Mouse (Mus musculus) MEL (cell line): ENCODE data around the gene 3110082I17Rik. TPM values are rescaled to one million over a fixed set of nuclear protein-coding genes. Genes with fewer than 3 reads are reported as not detected.

Experiments
- DNase-seq: peaks from one replicate; pipeline ENCODE4 v3.0.0; 2011; ENCODE audit warnings: low read depth, low spot score
- H3K27ac ChIP-seq: 2 replicates; pipeline ENCODE4 v1.5.1; 2012; ENCODE audit warnings: low read depth, mild to moderate bottlenecking, control low read depth, low read length, moderate library complexity; ENCODE audit not compliant: control insufficient read depth
- H3K27me3 ChIP-seq, 2 experiments: fragments of 150-350 bp in 1 of 2; sonication (generic) in 1 of 2; 2 replicates each; pipeline ENCODE4 v1.6.1; 2012; ENCODE audit warnings: low read length in 2 of 2, mild to moderate bottlenecking in 2 of 2, improper control_type of control experiment in 1 of 2, moderate library complexity in 1 of 2; ENCODE audit not compliant: insufficient read depth in 2 of 2, control insufficient read depth in 1 of 2
- H3K36me3 ChIP-seq, 2 experiments: 2 replicates each; pipeline ENCODE4 v1.6.1; 2012 to 2014; ENCODE audit warnings: low read length in 2 of 2, improper control_type of control experiment in 1 of 2, inconsistent platforms in 1 of 2, mild to moderate bottlenecking in 1 of 2; ENCODE audit not compliant: insufficient read depth in 2 of 2, control insufficient read depth in 1 of 2
- H3K4me1 ChIP-seq, 2 experiments: fragments of 150-350 bp in 1 of 2; sonication (generic) in 1 of 2; 2 replicates each; pipeline ENCODE4 v1.6.1; 2012; ENCODE audit warnings: low read length in 2 of 2, improper control_type of control experiment in 1 of 2, mild to moderate bottlenecking in 1 of 2; ENCODE audit not compliant: insufficient read depth in 2 of 2, control insufficient read depth in 1 of 2
- H3K4me3 ChIP-seq, 2 experiments: fragments of 150-350 bp in 1 of 2; sonication (generic) in 1 of 2; 2 replicates each; pipeline ENCODE4 v1.5.1; 2012; ENCODE audit warnings: low read depth in 2 of 2, low read length in 2 of 2, mild to moderate bottlenecking in 2 of 2, moderate library complexity in 2 of 2, control low read depth in 1 of 2, improper control_type of control experiment in 1 of 2; ENCODE audit not compliant: control insufficient read depth in 1 of 2, insufficient read depth in 1 of 2
- H3K79me2 ChIP-seq: 2 replicates; pipeline ENCODE4 v1.6.1; 2012; ENCODE audit warnings: mild to moderate bottlenecking, low read length, moderate library complexity; ENCODE audit not compliant: control insufficient read depth, poor library complexity, insufficient read depth
- H3K9ac ChIP-seq: 2 replicates; pipeline ENCODE4 v1.6.1; 2012; ENCODE audit warnings: low read depth, mild to moderate bottlenecking, control low read depth, low read length, moderate library complexity; ENCODE audit not compliant: control insufficient read depth, poor library complexity, severe bottlenecking
- H3K9me3 ChIP-seq: fragments of 150-350 bp; sonication (generic); replicated peaks from 2 replicates; pipeline ENCODE4 v1.6.1; 2012; ENCODE audit warnings: mild to moderate bottlenecking, low read length, improper control_type of control experiment, moderate library complexity; ENCODE audit not compliant: insufficient read depth
- BHLHE40 ChIP-seq: IDR thresholded peaks from 2 replicates; pipeline ENCODE4 v1.6.1; 2012; ENCODE audit warnings: low read depth, mild to moderate bottlenecking, inconsistent platforms, low read length, improper control_type of control experiment, borderline replicate concordance
- CHD1 ChIP-seq: IDR thresholded peaks from 2 replicates; pipeline ENCODE4 v1.6.1; 2012; ENCODE audit warnings: low read depth, mild to moderate bottlenecking, inconsistent platforms, low read length, improper control_type of control experiment
- ELF1 ChIP-seq: IDR thresholded peaks from 2 replicates; pipeline ENCODE4 v1.6.1; 2014; ENCODE audit warnings: low read depth, mild to moderate bottlenecking, inconsistent platforms, low read length, improper control_type of control experiment, moderate library complexity
- EP300 ChIP-seq, 2 experiments: IDR thresholded peaks; 2 replicates each; pipeline ENCODE4 v1.6.1; 2011; ENCODE audit warnings: improper control_type of control experiment in 2 of 2, low read length in 2 of 2, low read depth in 1 of 2, mild to moderate bottlenecking in 1 of 2
- GABPA ChIP-seq: IDR thresholded peaks from 2 replicates; pipeline ENCODE4 v1.6.1; 2012; ENCODE audit warnings: low read depth, mild to moderate bottlenecking, inconsistent platforms, low read length, improper control_type of control experiment, moderate library complexity
- GATA1 ChIP-seq: IDR thresholded peaks from 2 replicates; pipeline ENCODE4 v1.6.1; 2011; ENCODE audit warnings: low read depth, low read length, improper control_type of control experiment
- JUND ChIP-seq: IDR thresholded peaks from 2 replicates; pipeline ENCODE4 v1.6.1; 2011; ENCODE audit warnings: low read depth, mild to moderate bottlenecking, improper control_type of control experiment, low read length
- KAT2A ChIP-seq: conservative IDR thresholded peaks from 2 replicates; pipeline ENCODE4 v1.6.1; 2012; ENCODE audit warnings: low read depth, low read length, improper control_type of control experiment, inconsistent platforms
- MAZ ChIP-seq: IDR thresholded peaks from 2 replicates; pipeline ENCODE4 v1.6.1; 2012; ENCODE audit warnings: low read depth, mild to moderate bottlenecking, inconsistent platforms, low read length, improper control_type of control experiment
- MEF2A ChIP-seq: IDR thresholded peaks from 2 replicates; pipeline ENCODE4 v1.6.1; 2014; ENCODE audit warnings: low read depth, mild to moderate bottlenecking, inconsistent platforms, low read length, improper control_type of control experiment; ENCODE audit not compliant: poor library complexity, insufficient replicate concordance, severe bottlenecking; ENCODE audit errors: extremely low read depth
- MXI1 ChIP-seq: IDR thresholded peaks from 2 replicates; pipeline ENCODE4 v1.6.1; 2011; ENCODE audit warnings: mild to moderate bottlenecking, low read depth, low read length, improper control_type of control experiment
- MYC ChIP-seq: IDR thresholded peaks from 2 replicates; pipeline ENCODE4 v1.6.1; 2011; ENCODE audit warnings: low read depth, mild to moderate bottlenecking, low read length, improper control_type of control experiment, moderate library complexity
- NELFE ChIP-seq: IDR thresholded peaks from 2 replicates; pipeline ENCODE4 v1.6.1; 2011; ENCODE audit warnings: low read depth, low read length, improper control_type of control experiment
- POLR2A ChIP-seq, 2 experiments: IDR thresholded peaks; 2 replicates each; pipeline ENCODE4 v1.6.1; 2011 to 2012; ENCODE audit warnings: low read length in 2 of 2, mild to moderate bottlenecking in 2 of 2, control low read depth in 1 of 2, improper control_type of control experiment in 1 of 2, low read depth in 1 of 2, moderate library complexity in 1 of 2; ENCODE audit not compliant: control insufficient read depth in 1 of 2, insufficient read depth in 1 of 2, poor library complexity in 1 of 2
- POLR2AphosphoS5 ChIP-seq: IDR thresholded peaks from 2 replicates; pipeline ENCODE4 v1.6.1; 2012; ENCODE audit warnings: low read depth, borderline replicate concordance, mild to moderate bottlenecking, inconsistent platforms, low read length, moderate library complexity, mixed read lengths
- RCOR1 ChIP-seq: IDR thresholded peaks from 2 replicates; pipeline ENCODE4 v1.6.1; 2012; ENCODE audit warnings: low read depth, mild to moderate bottlenecking, inconsistent platforms, low read length, improper control_type of control experiment
- TCF12 ChIP-seq: IDR thresholded peaks from 2 replicates; pipeline ENCODE4 v1.6.1; 2014; ENCODE audit warnings: low read depth, mild to moderate bottlenecking, inconsistent platforms, low read length, improper control_type of control experiment, moderate library complexity
- UBTF ChIP-seq: IDR thresholded peaks from 2 replicates; pipeline ENCODE4 v1.6.1; 2012; ENCODE audit warnings: low read depth, mild to moderate bottlenecking, inconsistent platforms, low read length, improper control_type of control experiment, moderate library complexity, borderline replicate concordance; ENCODE audit not compliant: insufficient read depth
- USF1 ChIP-seq: IDR thresholded peaks from 2 replicates; pipeline ENCODE4 v1.6.1; 2014; ENCODE audit warnings: low read depth, mild to moderate bottlenecking, inconsistent platforms, low read length, improper control_type of control experiment, moderate library complexity
- USF2 ChIP-seq, 2 experiments: IDR thresholded peaks; 2 replicates each; pipeline ENCODE4 v1.6.1; 2011 to 2012; ENCODE audit warnings: improper control_type of control experiment in 2 of 2, low read length in 2 of 2, borderline replicate concordance in 1 of 2, inconsistent platforms in 1 of 2, low read depth in 1 of 2, mild to moderate bottlenecking in 1 of 2; ENCODE audit not compliant: insufficient read depth in 1 of 2
- ZKSCAN1 ChIP-seq: IDR thresholded peaks from 2 replicates; pipeline ENCODE4 v1.6.1; 2012; ENCODE audit warnings: low read depth, mild to moderate bottlenecking, inconsistent platforms, low read length, improper control_type of control experiment, moderate library complexity
- polyA plus RNA-seq, 2 experiments: library from polyadenylated mRNA; stranded (reverse) in 1 of 2; unstranded in 1 of 2; fragments of >175 nt in 1 of 2; fragments of >200 nt in 1 of 2; gene quantifications; 2 replicates each; pipeline versions ENCODE4 v1.2.1 to v1.2.4; 2012; ENCODE audit warnings: low replicate concordance in 2 of 2, low read depth in 1 of 2; ENCODE audit not compliant: insufficient read length in 2 of 2, insufficient read depth in 1 of 2, missing spikeins in 1 of 2
- total RNA-seq: library from RNA; depleted of rRNA; stranded (reverse); fragments of 300-350 nt; gene quantifications from 2 replicates; pipeline ENCODE4 v1.2.3, GENCODE M21; 2012

Gene 3110082I17Rik
- total and polyA plus RNA-seq, 3 experiments: 58.1 to 79.5 TPM; not detected in 1

- TF ChIP-seq MAZ: no peak
- TF ChIP-seq CHD1: no peak
- TF ChIP-seq MEF2A: no peak
- no peak for TF ChIP-seq EP300 (IDR thresholded peaks at IDR 0.05; ENCODE audit: low read depth in 1 of 2, low read length in 2 of 2)
- no peak for TF ChIP-seq BHLHE40
- TF ChIP-seq GABPA: no peak
- TF ChIP-seq ZKSCAN1: no peak
- no peak for TF ChIP-seq POLR2AphosphoS5
- no peak for TF ChIP-seq GATA1
- TF ChIP-seq NELFE: no peak
- TF ChIP-seq UBTF: no peak
- TF ChIP-seq KAT2A: no peak
- no peak for TF ChIP-seq TCF12
- no peak for TF ChIP-seq MXI1
- no peak for TF ChIP-seq ELF1
- no peak for TF ChIP-seq USF2 (IDR thresholded peaks at IDR 0.05; ENCODE audit: borderline replicate concordance in 1 of 2, insufficient read depth in 1 of 2, low read depth in 1 of 2, low read length in 2 of 2)
- no peak for TF ChIP-seq JUND
- TF ChIP-seq MYC: no peak
- TF ChIP-seq POLR2A (IDR thresholded peaks at IDR 0.05; ENCODE audit: control insufficient read depth in 1 of 2, insufficient read depth in 1 of 2, low read depth in 1 of 2, low read length in 2 of 2, poor library complexity in 1 of 2): no peak
- TF ChIP-seq RCOR1: no peak
- H3K4me1 ChIP-seq: 0 out of 4 replicates have a peak, but pooled peaks cover 0 to 4% of the 10 kb centered on the region in 2 experiments
- no peaks in the 10 kb centered on the region for H3K27me3 ChIP-seq
- H3K27ac ChIP-seq: no peak overlapping the region
- H3K79me2 ChIP-seq: peaks cover 8% of the 10 kb centered on the region
- no peak overlapping the region for H3K9ac ChIP-seq
- H3K36me3 ChIP-seq: no peaks in the 10 kb centered on the region; a peak in 2 of 4 replicates
- no peaks in the 10 kb centered on the region for H3K9me3 ChIP-seq
- no peak for DNase-seq
- H3K4me3 ChIP-seq: no peak overlapping the region
Measured at GRCm38 (mm10) chr5:139338891-139339290, 121.4 kb downstream of the 3110082I17Rik start.

GRCm38 (mm10) chr5:139338403-139338802 lies 121.9 kb downstream of the 3110082I17Rik start:
- H3K9me3 ChIP-seq: no peaks in the 10 kb centered on the region
- peak; percentile 56; the same call in 1 of the 2 replicates for TF ChIP-seq USF1
- no peak for TF ChIP-seq POLR2AphosphoS5
- TF ChIP-seq, all 39 proteins: peak for 1
- DNase-seq: no peak
- peaks cover 3% of the 10 kb centered on the region for H3K79me2 ChIP-seq
- H3K36me3 ChIP-seq: no peaks in the 10 kb centered on the region; a peak in 1 of 4 replicates
- H3K4me1 ChIP-seq: no peaks in the 10 kb centered on the region
- H3K4me3 ChIP-seq: no peak overlapping the region
- no peak overlapping the region for H3K9ac ChIP-seq
- no peak overlapping the region for H3K27ac ChIP-seq
- no peaks in the 10 kb centered on the region for H3K27me3 ChIP-seq
